Mouse (Mus musculus) neural tube, embryonic 14.5 days (tissue): Measurements from ENCODE around the gene Maml1. TPM values are rescaled to one million over a fixed set of nuclear protein-coding genes. Genes with fewer than 3 reads are reported as not detected.

Experiments
- ATAC-seq: fragments of 200-750 bp; cut with Nextera tagmentation; 2 replicates; pipeline ENCODE4 v1.8.0; 2017; ENCODE audit warnings: low read depth, mild to moderate bottlenecking, moderate TSS enrichment, moderate library complexity
- H3K27ac ChIP-seq: fragments of 300-500 bp; sonication (generic); 2 replicates; pipeline ENCODE4 v1.5.1; 2014; ENCODE audit warnings: low read depth, mild to moderate bottlenecking, control low read depth, low read length, moderate library complexity, mixed read lengths
- H3K27me3 ChIP-seq: fragments of 300-500 bp; sonication (generic); 2 replicates; pipeline ENCODE4 v1.6.1; 2014; ENCODE audit warnings: low read length; ENCODE audit not compliant: control insufficient read depth, insufficient read depth
- H3K36me3 ChIP-seq: fragments of 300-500 bp; sonication (generic); 2 replicates; pipeline ENCODE4 v1.6.1; 2014; ENCODE audit warnings: low read length, mixed read lengths; ENCODE audit not compliant: control insufficient read depth, insufficient read depth
- H3K4me1 ChIP-seq: fragments of 300-500 bp; sonication (generic); 2 replicates; pipeline ENCODE4 v1.6.1; 2014; ENCODE audit warnings: low read length; ENCODE audit not compliant: control insufficient read depth, insufficient read depth
- H3K4me2 ChIP-seq: fragments of 300-500 bp; sonication (generic); 2 replicates; pipeline ENCODE4 v1.6.1; 2014; ENCODE audit warnings: mild to moderate bottlenecking, low read depth, low read length, control low read depth
- H3K4me3 ChIP-seq: fragments of 300-500 bp; sonication (generic); 2 replicates; pipeline ENCODE4 v1.5.1; 2014; ENCODE audit warnings: low read depth, low read length, control low read depth, mixed read lengths
- H3K9ac ChIP-seq: fragments of 300-500 bp; sonication (generic); replicated peaks from 2 replicates; pipeline ENCODE4 v1.6.1; 2014; ENCODE audit warnings: low read depth, mild to moderate bottlenecking, control low read depth, low read length, mixed read lengths
- H3K9me3 ChIP-seq: fragments of 300-500 bp; sonication (generic); 2 replicates; pipeline ENCODE4 v1.6.1; 2016; ENCODE audit warnings: low read length; ENCODE audit not compliant: control insufficient read depth
- WGBS: fragments of 180-500 bp; shearing (Covaris S2); extraction: QIAGEN DNeasy Blood & Tissue Kit; methylation state at CpG from one replicate; pipeline ENCODE4 v1.1.7; 2014; 5-methylcytosine and 5-hydroxymethylcytosine counted together
- polyA plus RNA-seq: library from polyadenylated mRNA; unstranded; fragments of >200 nt; fragmentation: Nextera tagmentation; extraction: Ambion mirVana; gene quantifications from 2 replicates; pipeline ENCODE4 v1.2.1, GENCODE M21; 2014

The Maml1 gene
- 3.5 and 4.4 TPM in 2 replicates for polyA plus RNA-seq

DNA sequence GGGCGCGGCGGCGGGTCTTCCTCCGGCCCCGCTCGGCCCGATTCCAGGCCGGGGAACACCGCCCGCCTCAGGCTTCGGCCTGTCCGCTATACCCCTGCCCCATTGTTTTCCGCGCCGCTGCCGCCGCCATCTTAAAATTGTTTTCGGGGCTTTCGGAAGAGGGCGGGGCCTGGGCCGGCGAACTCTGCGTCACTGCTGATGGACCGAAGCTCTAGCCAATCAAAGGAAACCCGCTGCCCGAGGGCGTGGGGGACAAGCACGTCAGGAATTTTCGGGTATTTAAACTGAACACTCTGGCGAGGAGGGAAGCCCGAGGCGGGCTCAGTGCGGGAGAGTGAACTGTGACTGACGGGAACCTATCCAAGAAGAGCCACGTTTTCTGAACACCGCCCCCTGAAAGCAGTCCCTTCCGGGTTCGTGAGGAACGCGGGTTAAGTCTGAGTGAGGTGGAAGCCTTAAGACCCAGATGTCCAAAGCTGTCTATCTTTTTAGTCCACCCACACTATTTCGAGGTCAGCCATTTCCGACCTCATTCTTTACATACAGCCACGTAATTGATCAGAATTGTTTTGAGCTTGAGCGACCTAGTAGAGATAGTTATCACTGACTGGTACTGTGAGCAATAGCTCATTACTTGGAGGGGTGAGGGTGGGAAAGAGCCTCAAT lies at the start of gene Maml1:
Gene Maml1 (minus strand): TSS at position 122 of the 666 bp plus-strand sequence.
- Histone ChIP-seq H3K27me3 (0 out of 2 replicates have a peak, but pooled peaks cover 2% of the 10 kb centered on the region), H3K9me3 (no peaks in the 10 kb centered on the region), H3K4me2 (peak within 1 kb of the TSS; percentile 63), H3K4me1 (peaks cover 21% of the 10 kb centered on the region), H3K36me3 (peaks cover 28% of the 10 kb centered on the region), H3K27ac (peak within 1 kb of the TSS; percentile 98), H3K9ac (peak within 1 kb of the TSS; percentile 98), H3K4me3 (peak within 1 kb of the TSS; percentile 97)
- under 1% methylated on average over 44 of the region's 45 CpGs for WGBS
- ATAC-seq, result peak; percentile 99

DNA sequence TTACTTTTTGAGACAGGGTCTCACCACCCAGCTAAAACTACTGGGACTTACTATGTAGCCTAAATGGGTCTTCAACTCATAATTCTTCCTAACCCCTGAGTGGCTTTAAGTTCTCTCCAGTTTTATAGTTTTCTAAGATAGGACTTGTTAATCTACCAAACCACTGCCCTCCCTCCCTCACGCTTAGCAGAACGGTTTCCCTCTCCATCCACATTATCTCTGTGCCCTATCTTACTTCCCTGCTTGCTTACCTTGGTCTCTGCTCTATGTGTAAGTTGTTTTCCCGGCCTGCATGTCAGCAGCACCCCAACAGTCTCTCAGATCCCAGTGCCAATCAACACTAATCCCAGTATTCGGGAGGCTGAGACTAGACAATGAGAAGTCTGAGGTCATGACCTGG lies 44.8 kb upstream of the Maml1 start:
- H3K36me3 ChIP-seq, result no peaks in the 10 kb centered on the region
- no peaks in the 10 kb centered on the region for H3K4me1 ChIP-seq
- 79% methylated on average over 4 of the region's 4 CpGs for WGBS
- ATAC-seq, result no peak
- H3K27ac ChIP-seq, result no peak overlapping the region
- no peak overlapping the region for H3K4me2 ChIP-seq
- H3K9me3 ChIP-seq, result no peaks in the 10 kb centered on the region
- H3K9ac ChIP-seq, result no peak overlapping the region
- H3K27me3 ChIP-seq, result no peaks in the 10 kb centered on the region
- no peak overlapping the region for H3K4me3 ChIP-seq

DNA sequence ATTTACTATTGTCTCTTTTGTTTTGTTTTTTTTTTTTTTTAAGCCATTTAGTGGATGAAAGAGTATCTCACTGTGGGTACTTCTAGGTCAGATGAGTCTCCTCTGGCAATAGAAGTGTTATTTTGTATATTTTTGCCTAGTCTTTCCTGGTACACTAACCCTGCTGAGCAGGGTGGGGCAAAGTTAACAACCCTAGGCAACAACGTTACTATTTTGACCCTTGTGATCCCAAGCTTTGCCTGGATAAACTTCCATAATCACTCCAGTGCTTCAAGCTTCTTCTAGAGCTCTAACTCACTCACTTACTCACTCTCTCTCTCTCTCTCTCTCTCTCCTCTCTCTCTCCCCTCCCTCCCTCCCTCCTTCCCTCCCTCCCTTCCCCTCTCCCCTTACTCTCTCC lies 44.0 kb upstream of the Maml1 start:
- Histone ChIP-seq H3K36me3 (no peaks in the 10 kb centered on the region), H3K4me2 (no peak overlapping the region), H3K9me3 (no peaks in the 10 kb centered on the region), H3K4me3 (no peak overlapping the region), H3K9ac (no peak overlapping the region), H3K27me3 (no peaks in the 10 kb centered on the region), H3K27ac (no peak overlapping the region), H3K4me1 (no peaks in the 10 kb centered on the region)
- ATAC-seq, result no peak
- WGBS, result 55% methylated on average over 1 of the region's 1 CpGs

DNA sequence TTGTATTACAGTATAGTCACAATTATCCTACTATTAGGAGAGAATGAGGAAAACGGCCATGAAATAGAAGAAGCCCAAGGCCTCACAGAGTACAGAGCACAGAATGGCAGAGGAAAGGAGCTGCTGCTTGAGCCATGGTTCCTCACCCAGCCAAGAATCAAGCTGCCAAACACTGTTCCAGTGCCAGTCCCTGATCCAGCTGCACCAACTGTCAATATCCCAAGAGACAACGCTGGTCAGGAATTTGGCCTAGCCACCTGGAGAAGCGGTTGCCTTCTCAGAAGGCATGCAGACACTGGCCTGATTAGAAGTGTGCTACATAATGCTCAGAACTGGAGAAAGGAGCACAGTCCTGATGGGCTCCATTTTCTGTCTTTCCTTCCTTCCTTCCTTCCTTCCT lies 41.1 kb upstream of the Maml1 start:
- Histone ChIP-seq H3K4me3 (no peak overlapping the region), H3K27me3 (no peaks in the 10 kb centered on the region), H3K27ac (no peak overlapping the region), H3K9ac (no peak overlapping the region), H3K4me2 (no peak overlapping the region), H3K36me3 (no peaks in the 10 kb centered on the region), H3K4me1 (no peaks in the 10 kb centered on the region), H3K9me3 (no peaks in the 10 kb centered on the region)
- no peak for ATAC-seq
- 95% methylated on average over 3 of the region's 3 CpGs for WGBS

DNA sequence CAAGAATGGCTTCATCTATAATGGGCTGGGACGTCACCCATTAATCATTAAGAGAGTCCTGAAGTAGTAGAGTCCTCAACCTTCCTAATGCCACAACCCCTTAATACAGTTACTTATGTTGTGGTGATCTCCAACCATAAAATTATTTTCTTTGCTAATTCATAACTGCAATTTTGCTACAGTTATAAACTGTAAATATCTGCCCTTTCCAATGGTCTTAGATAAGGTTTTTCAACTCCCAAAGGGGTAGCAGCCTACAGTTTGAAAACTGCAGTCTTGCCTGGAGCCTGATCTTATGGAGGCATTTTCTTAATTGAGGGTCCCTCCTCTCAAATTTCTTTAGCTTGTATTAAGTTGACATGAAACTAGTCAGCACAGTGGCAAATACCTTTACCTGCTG lies 37.3 kb upstream of the Maml1 start:
- WGBS, result 96% methylated on average over 1 of the region's 1 CpGs
- Histone ChIP-seq H3K36me3 (no peaks in the 10 kb centered on the region), H3K4me3 (no peak overlapping the region), H3K27me3 (no peaks in the 10 kb centered on the region), H3K9ac (no peak overlapping the region), H3K9me3 (no peaks in the 10 kb centered on the region), H3K4me2 (no peak overlapping the region), H3K4me1 (peaks cover 13% of the 10 kb centered on the region; the same call in 1 of the 2 replicates), H3K27ac (no peak overlapping the region)
- no peak for ATAC-seq

DNA sequence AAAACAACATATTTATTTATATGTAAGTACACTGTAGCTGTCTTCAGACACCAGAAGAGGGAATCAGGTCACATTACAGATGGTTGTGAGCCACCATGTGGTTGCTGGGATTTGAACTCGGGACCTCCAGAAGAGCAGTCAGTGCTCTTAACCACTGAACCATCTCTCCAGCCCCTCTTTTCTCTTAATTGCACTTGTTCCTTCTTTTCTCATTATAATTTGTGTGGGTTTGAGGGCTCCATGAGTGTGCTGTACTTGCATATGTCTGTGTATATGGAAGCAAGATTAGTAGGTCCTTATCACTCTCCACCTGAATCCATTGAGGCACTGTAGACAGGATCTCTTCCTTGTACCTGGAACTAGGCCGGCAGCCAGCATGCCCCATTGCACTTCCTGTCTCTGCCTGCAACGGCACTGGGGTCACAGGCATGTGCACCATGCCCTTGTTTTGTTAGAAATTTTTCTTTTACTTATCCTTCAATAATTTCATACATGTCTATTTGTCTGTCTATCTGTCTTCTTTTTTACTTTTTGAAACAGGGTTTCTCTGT lies 36.0 kb upstream of the Maml1 start:
- H3K27ac ChIP-seq, result no peak overlapping the region
- ATAC-seq, result no peak
- no peak overlapping the region for H3K4me2 ChIP-seq
- 94% methylated on average over 3 of the region's 3 CpGs for WGBS
- no peaks in the 10 kb centered on the region for H3K27me3 ChIP-seq
- H3K9me3 ChIP-seq, result no peaks in the 10 kb centered on the region
- H3K9ac ChIP-seq, result no peak overlapping the region
- H3K4me3 ChIP-seq, result no peak overlapping the region
- no peaks in the 10 kb centered on the region for H3K36me3 ChIP-seq
- peaks cover 25% of the 10 kb centered on the region for H3K4me1 ChIP-seq

DNA sequence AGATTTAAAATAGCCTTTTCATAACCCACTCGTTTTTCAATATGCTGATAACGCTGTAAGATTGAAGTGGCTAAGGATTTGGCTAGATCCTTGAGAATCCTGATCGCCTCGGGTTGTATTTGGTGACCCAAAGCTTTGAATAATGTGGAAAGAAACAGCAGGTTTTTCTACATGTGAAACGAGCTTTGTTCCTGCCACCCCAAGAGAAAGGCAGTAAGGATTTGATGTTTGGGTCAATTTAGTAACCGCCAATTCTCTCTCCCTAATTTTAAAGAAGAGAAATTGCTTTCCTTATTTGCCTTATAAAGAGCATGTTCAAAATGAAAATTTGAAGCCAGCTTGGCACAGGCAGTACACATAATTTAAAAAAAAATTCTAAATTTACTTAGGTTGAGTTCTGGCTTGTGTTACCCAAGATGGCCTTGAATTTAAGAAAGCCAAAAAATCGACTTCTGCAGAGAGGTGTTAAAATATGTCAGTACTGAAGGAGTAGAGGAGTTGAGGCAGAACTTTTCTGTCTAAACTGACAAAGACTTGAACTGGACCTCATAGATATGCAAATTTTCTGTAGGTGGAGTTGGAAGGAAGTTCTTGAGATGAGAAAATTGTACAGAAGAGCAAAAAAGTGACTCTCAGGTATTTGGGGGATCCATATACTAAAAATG lies 34.3 kb upstream of the Maml1 start:
- peak overlapping the region; percentile 94 for H3K4me3 ChIP-seq
- no peaks in the 10 kb centered on the region for H3K9me3 ChIP-seq
- peak overlapping the region; percentile 94 for H3K9ac ChIP-seq
- no peaks in the 10 kb centered on the region for H3K27me3 ChIP-seq
- WGBS, result 7% methylated on average over 7 of the region's 7 CpGs
- H3K27ac ChIP-seq, result peak overlapping the region; percentile 72
- ATAC-seq, result no peak
- H3K4me1 ChIP-seq, result peaks cover 34% of the 10 kb centered on the region
- no peaks in the 10 kb centered on the region for H3K36me3 ChIP-seq
- H3K4me2 ChIP-seq, result peak overlapping the region; percentile 67

DNA sequence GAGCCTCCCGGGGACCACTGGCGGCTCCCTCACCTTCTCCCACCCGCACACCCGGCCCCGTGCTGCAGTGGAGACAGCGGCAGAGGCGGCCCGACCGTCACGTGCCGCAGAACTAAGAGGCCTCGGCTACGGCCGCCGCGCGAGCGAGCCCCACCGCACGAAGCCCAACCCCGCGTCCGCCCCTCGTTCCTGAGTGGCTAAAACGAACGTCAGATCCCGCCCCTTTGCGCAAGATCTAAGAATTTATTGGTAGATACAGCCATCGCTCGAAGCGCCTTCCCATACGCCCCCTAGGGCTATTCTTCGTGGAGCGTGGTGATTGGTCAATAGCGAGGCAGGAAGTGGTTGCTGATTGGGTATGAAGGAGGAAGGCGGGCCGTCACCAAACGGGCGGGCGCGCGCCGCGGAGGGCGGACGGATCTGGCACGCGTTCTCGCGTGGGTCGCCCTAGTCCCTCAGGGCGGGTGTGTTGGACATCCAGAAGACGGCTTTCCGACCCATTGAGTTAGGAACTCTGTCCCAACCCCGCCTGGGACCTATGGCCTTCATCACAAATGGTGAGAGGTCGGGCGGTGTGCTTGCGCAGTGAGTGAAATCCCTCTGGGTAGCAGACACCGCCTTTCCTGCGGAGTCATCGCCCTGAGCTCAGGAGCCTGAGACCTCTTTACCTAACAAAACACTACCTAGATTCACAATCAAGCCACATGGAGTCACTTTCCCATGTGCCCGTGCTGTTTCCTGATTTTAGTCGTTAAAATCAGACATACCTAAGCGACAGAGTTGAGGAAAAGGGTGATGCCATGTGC lies 33.6 kb upstream of the Maml1 start, which contains the start of gene Canx:
Gene Canx (minus strand): TSS at position 178 of the 806 bp plus-strand sequence.
- under 1% methylated on average over 64 of the region's 64 CpGs for WGBS
- peaks cover 34% of the 10 kb centered on the region for H3K4me1 ChIP-seq
- ATAC-seq, result peak; percentile 98

More for the DNA sequence above, 33.6 kb upstream of the Maml1 start, which contains the start of gene Canx:
- no peaks in the 10 kb centered on the region for H3K36me3 ChIP-seq
- no peaks in the 10 kb centered on the region for H3K9me3 ChIP-seq
- no peaks in the 10 kb centered on the region for H3K27me3 ChIP-seq
- peak within 1 kb of the TSS; percentile 91 for H3K27ac ChIP-seq
- peak within 1 kb of the TSS; percentile 94 for H3K4me3 ChIP-seq
- peak within 1 kb of the TSS; percentile 94 for H3K9ac ChIP-seq
- H3K4me2 ChIP-seq, result peak within 1 kb of the TSS; percentile 92
